ENCODE assay signal across 8 mouse cellular contexts in genomic region chr9:68655018-68656005, GRCm38 (mm10). TPM values are rescaled to one million over a fixed set of nuclear protein-coding genes. Genes with fewer than 3 reads are reported as not detected.
A peak's percentile ranks its signal among the peaks of the same experiment; 100 is the strongest.
DNase-seq lines count a peak whose midpoint lies in the region; ATAC-seq lines count a peak whose summit lies in the region.

No protein-coding gene starts in this region.

- H3K4me2 ChIP-seq in heart, embryonic 16.5 days (ENCODE audit: low read depth, low read length), result peak overlapping the region; percentile 83
- peak overlapping the region; percentile 61 for H3K4me2 ChIP-seq in liver, embryonic 16.5 days (ENCODE audit: low read depth, low read length)

- WGBS in forebrain, embryonic 10.5 days, result 1% methylated on average over 31 of the region's 31 CpGs
- 1% methylated on average over 31 of the region's 31 CpGs for WGBS in heart, embryonic 16.5 days
- 3% methylated on average over 31 of the region's 31 CpGs for WGBS in liver, embryonic 16.5 days (ENCODE audit: insufficient replicate concordance)

- H3K27ac ChIP-seq in forebrain, embryonic 10.5 days, result peak overlapping the region; percentile 93; the same call in 1 of the 2 replicates
- H3K27ac ChIP-seq in heart, embryonic 16.5 days (ENCODE audit: low read length), result no peak overlapping the region
- H3K27ac ChIP-seq in liver, embryonic 16.5 days (ENCODE audit: low read length), result no peak overlapping the region

- H3K9ac ChIP-seq in heart, embryonic 16.5 days (ENCODE audit: low read length), result peak overlapping the region; percentile 84
- H3K9ac ChIP-seq in liver, embryonic 16.5 days (ENCODE audit: low read depth, low read length), result no peak overlapping the region

- no peaks in the 10 kb centered on the region for H3K36me3 ChIP-seq in erythroblast, embryonic 14.5 days (ENCODE audit: control insufficient read depth)
- no peaks in the 10 kb centered on the region for H3K36me3 ChIP-seq in forebrain, embryonic 10.5 days (replicated peaks)
- H3K36me3 ChIP-seq in heart, embryonic 16.5 days (ENCODE audit: control insufficient read depth, insufficient read depth), result no peaks in the 10 kb centered on the region
- H3K36me3 ChIP-seq in liver, embryonic 16.5 days (ENCODE audit: control insufficient read depth, insufficient read depth), result no peaks in the 10 kb centered on the region

- H3K4me3 ChIP-seq in erythroblast, embryonic 14.5 days (replicated peaks), result peak overlapping the region; percentile 47
- peak overlapping the region; percentile 86 for H3K4me3 ChIP-seq in forebrain, embryonic 10.5 days
- peak overlapping the region; percentile 86 for H3K4me3 ChIP-seq in heart, embryonic 16.5 days (ENCODE audit: low read length)
- peak overlapping the region; percentile 62 for H3K4me3 ChIP-seq in liver, embryonic 16.5 days (ENCODE audit: low read depth, low read length)

- H3K9me3 ChIP-seq in erythroblast, embryonic 14.5 days (ENCODE audit: control insufficient read depth, low read length), result no peaks in the 10 kb centered on the region
- no peaks in the 10 kb centered on the region for H3K9me3 ChIP-seq in forebrain, embryonic 10.5 days
- no peaks in the 10 kb centered on the region for H3K9me3 ChIP-seq in heart, embryonic 16.5 days (replicated peaks; ENCODE audit: control insufficient read depth, low read length)
- H3K9me3 ChIP-seq in liver, embryonic 16.5 days (replicated peaks; ENCODE audit: control insufficient read depth, low read length), result no peaks in the 10 kb centered on the region

- DNase-seq in forebrain, embryonic 10.5 days (ENCODE audit: extremely low spot score, low spot score), result no peak
- peak; percentile 66 for DNase-seq in kidney, postnatal 14 days
- peak; percentile 38 for DNase-seq in ovary, adult 18-20 months (ENCODE audit: low spot score)
- DNase-seq in spleen, postnatal 4 days (ENCODE audit: low spot score in 2 of 2), result no peak

- no peaks in the 10 kb centered on the region for H3K4me1 ChIP-seq in erythroblast, embryonic 14.5 days (ENCODE audit: control insufficient read depth)
- peaks cover 35% of the 10 kb centered on the region for H3K4me1 ChIP-seq in forebrain, embryonic 10.5 days
- H3K4me1 ChIP-seq in heart, embryonic 16.5 days (ENCODE audit: control insufficient read depth, insufficient read depth, low read length), result peaks cover 10% of the 10 kb centered on the region
- no peaks in the 10 kb centered on the region for H3K4me1 ChIP-seq in liver, embryonic 16.5 days (ENCODE audit: control insufficient read depth, low read depth, low read length)

- H3K27me3 ChIP-seq in erythroblast, embryonic 14.5 days (ENCODE audit: control insufficient read depth), result peaks cover 37% of the 10 kb centered on the region
- peaks cover 21% of the 10 kb centered on the region for H3K27me3 ChIP-seq in forebrain, embryonic 10.5 days (ENCODE audit: poor library complexity, severe bottlenecking)
- H3K27me3 ChIP-seq in heart, embryonic 16.5 days (ENCODE audit: control insufficient read depth, insufficient read depth, low read length), result no peaks in the 10 kb centered on the region
- H3K27me3 ChIP-seq in liver, embryonic 16.5 days (ENCODE audit: control insufficient read depth, insufficient read depth, low read depth, low read length), result peaks cover 34% of the 10 kb centered on the region

- no peak for ATAC-seq in erythroblast, adult 5-6 weeks (replicated peaks; ENCODE audit: low FRiP score, poor library complexity, severe bottlenecking)
- 0 out of 2 replicates have a peak, but pooled peaks have one; percentile 30 for ATAC-seq in heart, embryonic 16.5 days (replicated peaks; ENCODE audit: extremely low read depth, insufficient read depth, low FRiP score)
- ATAC-seq in liver, embryonic 16.5 days (ENCODE audit: low read depth), result 0 out of 2 replicates have a peak, but pooled peaks have one; percentile 11

RNA-seq across cellular contexts. Expression of gene Rora, which starts 1.7 kb away (rescaled TPM):
- under 0.01 TPM in 1 of 2 replicates, not detected in the other for polyA plus RNA-seq in erythroblast, embryonic 14.5 days (2012)
- total RNA-seq in erythroblast, adult 5-6 weeks (2015; ENCODE audit: low replicate concordance), result not detected in 2 replicates
- total RNA-seq in erythroblast, adult 5-6 weeks (2017; ENCODE audit: low replicate concordance), result 0.17 and 0.42 TPM in 2 replicates
- polyA plus RNA-seq in forebrain, embryonic 10.5 days (2016; fragmentation: Nextera tagmentation; extraction: Ambion mirVana), result 5.6 and 5.7 TPM in 2 replicates
- polyA plus RNA-seq in heart, embryonic 16.5 days (2015; fragmentation: Nextera tagmentation; extraction: Ambion mirVana), result 9.0 and 9.4 TPM in 2 replicates
- polyA plus RNA-seq in liver, embryonic 16.5 days (2015; fragmentation: Nextera tagmentation; extraction: Ambion mirVana), result 8.7 and 10.6 TPM in 2 replicates

Comparison
In these comparisons a context has a peak if more than half of its experiments do, and no peak if none do; other contexts are left out.
1. DNase-seq: peak in kidney, postnatal 14 days (single experiment) and ovary, adult 18-20 months (single experiment); none in forebrain, embryonic 10.5 days (single experiment) and spleen, postnatal 4 days (0 of 2).
2. Peak in every context shown above with its lines, with median percentiles within 50 percentile points of each other: H3K4me3 ChIP-seq.